Mouse (Mus musculus) retina, postnatal 1 day (tissue): ENCODE measurements around the gene Olfr444.
A peak's percentile ranks its signal among the peaks of the same experiment; 100 is the strongest.

Experiments
- DNase-seq: peaks from one replicate; pipeline ENCODE4 v3.0.0-alpha.2; 2012

Olfr444 gene

DNA sequence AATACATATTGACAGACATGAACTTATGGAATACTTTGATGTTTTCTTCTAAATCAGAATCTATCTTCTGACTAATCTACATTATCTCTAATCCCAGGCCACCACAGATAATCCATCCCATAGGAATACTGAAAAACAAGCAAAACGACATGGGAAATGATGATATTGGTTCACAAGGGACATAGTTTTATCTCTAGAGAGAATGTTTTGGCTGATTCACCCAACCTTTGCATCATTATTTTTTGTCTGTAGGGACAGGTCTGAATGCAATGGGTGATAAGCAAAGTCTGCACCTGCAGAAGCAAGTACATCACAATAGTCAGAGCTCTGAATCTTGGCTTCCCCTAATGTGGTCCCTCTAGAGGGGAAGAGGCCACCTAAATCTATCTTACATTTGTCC lies at the start of gene Olfr444:
Gene Olfr444 (plus strand): TSS at position 301 of the 400 bp plus-strand sequence.
- DNase-seq: no peak

DNA sequence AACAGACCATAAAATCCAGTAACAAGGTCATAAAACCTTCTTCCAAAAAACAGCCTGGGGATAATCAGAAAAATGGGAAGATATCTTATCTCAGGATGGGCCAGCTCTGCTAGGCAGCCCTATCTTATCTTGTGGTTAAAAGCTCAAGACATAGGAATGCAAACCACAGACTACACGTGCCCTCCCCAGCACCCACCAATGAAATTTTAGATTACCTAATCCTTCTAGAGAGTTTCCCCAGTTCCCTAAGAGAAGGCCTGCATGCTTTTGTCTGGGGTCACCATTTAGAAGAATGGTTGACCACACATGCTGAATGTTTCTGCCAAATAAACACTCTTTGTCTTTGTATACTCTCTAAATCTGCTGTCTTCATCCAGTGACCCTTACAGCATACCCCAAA lies 48.5 kb upstream of the Olfr444 start:
- peak; percentile 3 for DNase-seq

DNA sequence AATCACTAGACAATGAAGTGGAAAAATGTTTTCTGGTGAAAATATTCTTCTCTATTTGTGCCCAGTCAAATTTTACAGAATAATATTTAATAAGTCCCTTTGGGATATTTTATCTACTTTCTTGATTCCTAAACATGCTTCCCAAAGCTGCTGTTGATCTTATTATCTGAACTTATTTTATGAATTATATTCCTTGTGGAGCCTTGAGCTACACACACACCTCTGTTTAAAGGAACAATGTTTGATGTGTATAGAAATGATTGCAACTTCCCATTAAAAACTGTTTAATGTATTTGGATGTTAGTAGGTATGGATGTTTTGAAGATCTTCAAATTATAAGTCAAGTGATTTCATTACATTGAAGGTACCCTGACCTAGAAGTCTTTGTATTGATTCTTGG lies 40.3 kb upstream of the Olfr444 start, which contains the start of gene Olfr447:
Gene Olfr447 (plus strand): TSS at position 301 of the 400 bp plus-strand sequence.
- no peak for DNase-seq

DNA sequence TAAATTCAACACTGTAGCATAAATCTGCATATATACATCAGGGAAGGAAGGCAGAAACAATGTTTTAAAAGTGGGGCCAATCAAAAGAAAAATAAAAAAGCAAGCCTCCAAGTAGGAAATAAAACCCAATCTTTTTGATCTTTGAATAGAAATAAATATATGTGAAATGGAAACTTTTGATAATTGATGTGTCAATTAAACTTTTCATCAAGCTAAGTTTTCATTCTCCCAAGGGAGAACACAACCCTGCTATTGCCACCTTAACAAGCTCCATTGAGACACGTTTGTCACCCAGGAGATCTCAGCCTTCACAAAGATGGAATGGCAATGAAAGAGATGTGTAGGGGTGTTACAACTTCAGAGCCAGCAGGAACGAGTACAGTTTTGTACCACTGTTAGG lies 27.8 kb upstream of the Olfr444 start, which contains the start of gene Olfr446:
Gene Olfr446 (plus strand): TSS at position 301 of the 400 bp plus-strand sequence.
- DNase-seq: no peak

DNA sequence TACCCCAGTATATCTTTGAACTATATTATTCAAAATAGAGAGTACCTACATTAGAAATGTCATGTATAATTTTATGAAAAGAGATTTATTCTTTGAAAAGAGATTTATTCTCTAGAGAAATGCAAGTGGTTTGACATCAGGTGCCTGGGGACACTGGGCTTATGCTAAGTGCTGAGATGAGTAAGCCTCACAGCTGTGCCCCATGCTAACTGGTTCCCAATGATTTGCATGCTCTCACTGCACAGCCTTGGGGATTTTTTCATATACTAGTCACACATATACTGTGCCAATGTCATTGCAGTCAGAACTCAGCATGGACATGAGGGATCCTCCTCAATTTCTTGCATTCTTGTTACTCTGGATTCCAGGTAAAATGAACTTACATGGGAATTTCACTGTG lies 31.5 kb downstream of the Olfr444 start:
- DNase-seq: no peak
